Mouse (Mus musculus) heart, postnatal 0 days (tissue): Measurements from ENCODE around the gene Ccdc146. TPM values are rescaled to one million over a fixed set of nuclear protein-coding genes. Genes with fewer than 3 reads are reported as not detected.
A peak's percentile ranks its signal among the peaks of the same experiment; 100 is the strongest.
"Not testable (repeated sequence)": the region's sequence is repeated elsewhere in the genome, so short reads cannot be mapped to it uniquely, and the experiment has no call there.

Source experiments
- ATAC-seq: fragments of 200-750 bp; cut with Nextera tagmentation; 2 replicates; pipeline ENCODE4 v1.8.0; 2017; ENCODE audit warnings: low read depth, moderate number of reproducible peaks, moderate library complexity; ENCODE audit not compliant: insufficient read depth
- DNase-seq: peaks from one replicate; pipeline ENCODE4 v3.0.0-alpha.2; 2016; ENCODE audit warnings: low spot score
- H3K27ac ChIP-seq: fragments of 300-500 bp; sonication (generic); 2 replicates; pipeline ENCODE4 v1.5.1; 2014; ENCODE audit warnings: low read depth, mild to moderate bottlenecking
- H3K27me3 ChIP-seq: fragments of 300-500 bp; sonication (generic); 2 replicates; pipeline ENCODE4 v1.6.1; 2014; ENCODE audit warnings: low read length, mixed read lengths; ENCODE audit not compliant: control insufficient read depth, insufficient read depth
- H3K36me3 ChIP-seq: fragments of 300-500 bp; sonication (generic); replicated peaks from 2 replicates; pipeline ENCODE4 v1.6.1; 2014; ENCODE audit warnings: low read length, mixed read lengths; ENCODE audit not compliant: control insufficient read depth, insufficient read depth
- H3K4me1 ChIP-seq: fragments of 300-500 bp; sonication (generic); 2 replicates; pipeline ENCODE4 v1.6.1; 2014; ENCODE audit warnings: antibody characterized with exemption; ENCODE audit not compliant: control insufficient read depth, insufficient read depth
- H3K4me2 ChIP-seq: fragments of 300-500 bp; sonication (generic); 2 replicates; pipeline ENCODE4 v1.6.1; 2014; ENCODE audit warnings: low read depth, mild to moderate bottlenecking, low read length, moderate library complexity
- H3K4me3 ChIP-seq: fragments of 300-500 bp; sonication (generic); 2 replicates; pipeline ENCODE4 v1.5.1; 2014; ENCODE audit warnings: low read depth, low read length
- H3K9ac ChIP-seq: fragments of 300-500 bp; sonication (generic); replicated peaks from 2 replicates; pipeline ENCODE4 v1.6.1; 2014; ENCODE audit warnings: low read depth, low read length, mixed read lengths
- H3K9me3 ChIP-seq: fragments of 300-500 bp; sonication (generic); replicated peaks from 2 replicates; pipeline ENCODE4 v1.6.1; 2016; ENCODE audit warnings: low read length; ENCODE audit not compliant: control insufficient read depth
- CTCF ChIP-seq: IDR thresholded peaks from 2 replicates; pipeline ENCODE4 v1.5.1; 2016; ENCODE audit warnings: antibody characterized with exemption, control low read depth, low read depth
- EP300 ChIP-seq: IDR thresholded peaks from 2 replicates; pipeline ENCODE4 v1.6.1; 2016; ENCODE audit warnings: antibody characterized with exemption, low read depth
- WGBS: fragments of 180-500 bp; shearing (Covaris S2); extraction: QIAGEN DNeasy Blood & Tissue Kit; methylation state at CpG from one replicate; pipeline ENCODE4 v1.1.7; 2014; 5-methylcytosine and 5-hydroxymethylcytosine counted together
- polyA plus RNA-seq: library from polyadenylated mRNA; unstranded; fragments of >200 nt; fragmentation: Nextera tagmentation; extraction: Ambion mirVana; gene quantifications from 2 replicates; pipeline ENCODE4 v1.2.1, GENCODE M21; 2015
- total RNA-seq: library from RNA; depleted of rRNA; stranded (reverse); fragments of >200 nt; gene quantifications from 2 replicates; pipeline ENCODE4 v1.2.3, GENCODE M21; 2014; ENCODE audit warnings: low replicate concordance

Gene Ccdc146
- total and polyA plus RNA-seq, 2 experiments from 2014 or later: 0.08 to 4.1 TPM

DNA sequence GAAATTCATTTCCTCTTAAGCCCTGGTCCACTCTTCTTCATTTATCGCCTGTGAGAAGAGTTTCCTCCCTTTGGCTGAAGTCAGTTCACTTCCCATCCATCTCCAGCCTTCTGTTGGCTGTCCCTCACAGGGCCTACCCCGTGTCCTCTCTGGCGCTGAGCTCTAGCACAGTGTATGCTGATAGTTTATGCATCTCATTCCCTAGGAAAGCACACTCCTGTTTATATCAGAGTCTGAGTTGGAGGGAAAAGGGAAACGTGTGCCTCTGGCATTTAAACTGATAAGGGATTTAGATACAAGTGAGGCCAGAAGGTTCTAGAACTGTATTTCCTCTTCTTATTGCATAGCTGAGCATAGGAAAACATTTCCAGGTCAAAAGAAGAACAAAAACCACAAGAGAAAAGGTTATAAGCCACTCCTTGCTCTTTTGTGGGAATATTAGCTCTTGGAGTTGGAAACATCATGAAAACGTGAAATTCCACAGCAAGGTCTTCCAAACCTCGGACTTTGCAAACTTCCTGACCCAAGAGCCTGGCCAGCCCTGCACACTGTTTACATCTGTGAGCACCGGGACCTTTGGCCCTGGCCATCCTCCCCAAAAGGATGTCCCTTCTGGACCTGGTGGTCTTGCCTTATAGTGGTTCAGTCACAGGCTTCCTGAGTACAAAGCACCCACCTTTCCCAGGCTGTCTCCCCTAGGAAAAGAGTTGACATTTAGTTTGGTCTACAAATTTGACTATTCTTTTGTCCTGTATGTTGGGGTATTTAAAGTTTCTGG lies 135.6 kb downstream of the Ccdc146 start:
- DNase-seq (no peak), ATAC-seq (no peak; the same call in none of the 2 replicates)
- no peaks in the 10 kb centered on the region for H3K36me3 ChIP-seq
- 42% methylated on average over 7 of the region's 7 CpGs for WGBS
- no peak overlapping the region for H3K4me3 ChIP-seq
- H3K27me3 ChIP-seq: no peaks in the 10 kb centered on the region
- peak overlapping the region; percentile 11; the same call in 1 of the 2 replicates for H3K27ac ChIP-seq
- H3K9ac ChIP-seq: no peak overlapping the region
- no peak for TF ChIP-seq EP300
- TF ChIP-seq CTCF: no peak
- H3K4me2 ChIP-seq: no peak overlapping the region
- H3K4me1 ChIP-seq: peaks cover 6% of the 10 kb centered on the region; the same call in 1 of the 2 replicates
- H3K9me3 ChIP-seq: no peaks in the 10 kb centered on the region

DNA sequence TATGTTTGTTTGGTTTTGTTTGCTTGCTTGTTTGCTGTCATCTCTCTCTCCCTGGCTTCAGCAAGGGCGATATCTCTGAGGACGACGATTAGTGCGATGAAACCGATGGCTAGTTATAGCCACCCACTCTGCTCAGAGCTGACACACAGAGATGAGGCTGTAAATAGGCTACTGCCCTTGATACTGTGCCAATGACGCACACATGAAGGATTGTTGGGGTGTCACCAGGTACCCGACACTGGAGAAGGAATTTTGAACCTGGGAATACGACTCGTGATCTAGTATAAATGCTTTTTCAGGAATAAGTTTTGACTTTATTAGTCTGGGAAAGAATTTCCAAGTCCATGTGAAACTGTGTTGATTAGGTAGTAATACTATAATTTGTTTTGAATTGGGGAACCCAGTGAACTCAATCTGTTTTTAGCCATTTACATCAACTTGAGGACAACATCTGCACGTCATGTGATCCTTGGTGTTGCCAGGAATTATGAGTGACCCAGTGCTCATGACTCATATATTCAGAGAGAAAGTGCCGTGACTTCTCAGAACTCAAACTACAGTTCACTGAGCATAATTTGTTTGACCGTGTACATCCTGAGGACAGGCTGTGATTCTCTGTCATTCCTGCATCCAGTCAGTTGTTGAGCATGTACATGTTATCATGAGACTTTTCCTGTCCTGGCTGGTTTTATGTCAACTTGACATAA lies 141.0 kb downstream of the Ccdc146 start:
- DNase-seq: no peak
- peak; percentile 62 for ATAC-seq
- H3K27me3 ChIP-seq: no peaks in the 10 kb centered on the region
- H3K4me2 ChIP-seq: no peak overlapping the region
- no peak overlapping the region for H3K9ac ChIP-seq
- no peaks in the 10 kb centered on the region for H3K9me3 ChIP-seq
- H3K4me3 ChIP-seq: no peak overlapping the region
- peaks cover 9% of the 10 kb centered on the region; the same call in 1 of the 2 replicates for H3K4me1 ChIP-seq
- 68% methylated on average over 12 of the region's 12 CpGs for WGBS
- no peak overlapping the region for H3K27ac ChIP-seq
- no peaks in the 10 kb centered on the region for H3K36me3 ChIP-seq
- no peak for TF ChIP-seq EP300
- no peak for TF ChIP-seq CTCF

DNA sequence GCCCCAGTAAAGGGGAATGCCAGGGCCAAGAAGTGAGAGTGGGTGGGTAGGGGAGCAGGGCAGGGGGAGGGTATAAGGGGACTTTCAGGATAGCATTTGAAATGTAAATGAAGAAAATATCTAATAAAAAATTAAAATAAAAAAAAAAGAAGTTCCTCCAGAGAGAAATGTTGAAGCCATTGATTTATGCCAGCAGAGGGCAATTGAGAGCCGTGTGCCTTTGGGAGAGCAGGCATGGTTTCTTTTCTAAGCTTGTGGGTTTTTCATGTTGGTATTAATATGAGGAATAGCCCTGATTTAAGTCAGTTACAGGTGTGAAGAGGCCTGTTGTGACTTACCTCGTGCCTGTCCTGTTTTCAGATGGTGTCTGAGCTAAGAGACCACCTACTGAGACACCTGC lies 146.8 kb downstream of the Ccdc146 start:
- not testable (repeated sequence) for H3K4me2 ChIP-seq, H3K27me3 ChIP-seq
- WGBS: 31% methylated on average over 2 of the region's 2 CpGs

DNA sequence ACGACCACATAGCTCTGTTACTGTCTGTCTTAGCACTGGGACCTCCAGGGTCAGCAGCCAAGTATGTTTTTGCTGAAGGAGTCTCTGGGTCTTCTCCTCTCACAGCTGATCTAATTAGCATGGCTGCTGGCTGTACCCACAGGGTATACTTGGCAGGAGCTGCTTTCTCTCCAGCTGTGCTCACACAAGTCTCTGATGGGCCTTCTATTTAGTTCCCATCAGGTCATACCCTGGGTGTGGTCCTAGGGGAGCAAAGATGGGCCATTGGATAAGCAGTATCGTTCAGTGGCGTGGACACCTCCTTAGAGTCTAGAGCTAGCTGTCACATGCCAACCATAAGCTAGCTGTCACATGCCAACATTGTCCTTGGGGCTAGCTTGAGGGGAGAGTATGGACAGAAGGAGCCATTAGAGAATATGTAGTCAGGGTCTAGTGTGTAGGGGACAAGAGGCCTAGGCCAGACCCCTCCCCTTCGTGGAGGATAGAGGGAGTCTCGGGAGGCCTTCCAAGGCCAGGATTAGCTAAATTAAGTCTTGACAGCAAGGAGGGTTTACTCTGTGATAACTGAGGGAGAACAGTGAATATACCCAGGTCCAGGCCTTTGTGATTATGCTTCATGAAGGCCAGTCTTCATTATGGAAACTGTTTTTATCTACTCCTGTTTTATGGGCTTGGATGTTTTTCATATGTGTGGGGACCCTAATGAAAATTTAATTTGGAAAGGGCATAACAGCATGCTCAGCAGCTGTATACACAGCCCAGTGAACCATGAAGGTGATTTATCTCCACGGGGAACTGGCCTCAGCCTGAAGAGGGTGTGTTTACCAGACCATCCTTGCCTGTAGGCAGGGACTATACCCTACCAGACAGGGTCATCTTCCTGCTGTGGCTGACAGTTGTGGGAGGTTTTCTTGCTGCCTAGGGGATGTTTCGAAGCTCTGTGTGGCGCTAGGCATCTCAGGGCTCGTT lies 152.8 kb downstream of the Ccdc146 start:
- no peak overlapping the region for H3K4me3 ChIP-seq
- no peaks in the 10 kb centered on the region for H3K36me3 ChIP-seq
- H3K9ac ChIP-seq: no peak overlapping the region
- no peaks in the 10 kb centered on the region for H3K9me3 ChIP-seq
- H3K4me1 ChIP-seq: no peaks in the 10 kb centered on the region
- ATAC-seq: no peak
- TF ChIP-seq EP300 (no peak), CTCF (no peak)
- 63% methylated on average over 9 of the region's 9 CpGs for WGBS
- no peak for DNase-seq
- peak overlapping the region; percentile 47; the same call in 1 of the 2 replicates for H3K27ac ChIP-seq
- H3K27me3 ChIP-seq: no peaks in the 10 kb centered on the region
- H3K4me2 ChIP-seq: no peak overlapping the region

More for the DNA sequence above, 146.8 kb downstream of the Ccdc146 start:
- not testable (repeated sequence) for H3K36me3 ChIP-seq, H3K9ac ChIP-seq, DNase-seq, H3K4me1 ChIP-seq, ATAC-seq, H3K4me3 ChIP-seq, H3K9me3 ChIP-seq, H3K27ac ChIP-seq
- peak; percentile 61 for TF ChIP-seq CTCF

DNA sequence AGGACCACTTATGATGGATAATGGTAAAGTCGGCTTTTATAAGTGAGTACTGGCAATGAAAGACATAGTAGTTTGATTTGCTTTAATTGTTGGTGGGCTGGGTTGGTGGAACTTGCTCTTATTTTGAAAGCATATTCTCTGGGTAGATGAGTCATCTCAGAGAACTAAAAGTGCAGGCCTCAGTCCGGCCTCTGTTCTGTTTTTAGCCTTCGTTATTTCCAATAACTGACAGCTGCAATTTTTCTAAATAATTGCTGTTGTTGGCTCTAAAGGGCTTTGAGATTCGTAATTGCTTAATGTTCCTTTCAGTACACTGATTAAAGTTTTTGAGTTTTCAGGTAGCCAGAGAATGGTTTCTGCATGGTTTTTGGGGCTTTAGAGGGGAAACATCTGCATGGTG lies 153.7 kb downstream of the Ccdc146 start:
- Histone ChIP-seq H3K4me3 (no peak overlapping the region), H3K27ac (peak overlapping the region; percentile 54), H3K9ac (no peak overlapping the region), H3K4me1 (no peaks in the 10 kb centered on the region), H3K9me3 (no peaks in the 10 kb centered on the region), H3K36me3 (no peaks in the 10 kb centered on the region), H3K27me3 (no peaks in the 10 kb centered on the region), H3K4me2 (no peak overlapping the region)
- 58% methylated on average over 4 of the region's 4 CpGs for WGBS
- no peak for ATAC-seq
- TF ChIP-seq CTCF (no peak), EP300 (no peak)
- peak; percentile 52 for DNase-seq
